Mouse (Mus musculus) left cerebral cortex, adult 9 months (tissue): ENCODE results near the gene Pxk.

Experiments
- DNase-seq, 2 experiments: peaks; one replicate each; pipeline ENCODE4 v3.0.0; 2022; ENCODE audit warnings: low spot score in 2 of 2

The Pxk gene

DNA sequence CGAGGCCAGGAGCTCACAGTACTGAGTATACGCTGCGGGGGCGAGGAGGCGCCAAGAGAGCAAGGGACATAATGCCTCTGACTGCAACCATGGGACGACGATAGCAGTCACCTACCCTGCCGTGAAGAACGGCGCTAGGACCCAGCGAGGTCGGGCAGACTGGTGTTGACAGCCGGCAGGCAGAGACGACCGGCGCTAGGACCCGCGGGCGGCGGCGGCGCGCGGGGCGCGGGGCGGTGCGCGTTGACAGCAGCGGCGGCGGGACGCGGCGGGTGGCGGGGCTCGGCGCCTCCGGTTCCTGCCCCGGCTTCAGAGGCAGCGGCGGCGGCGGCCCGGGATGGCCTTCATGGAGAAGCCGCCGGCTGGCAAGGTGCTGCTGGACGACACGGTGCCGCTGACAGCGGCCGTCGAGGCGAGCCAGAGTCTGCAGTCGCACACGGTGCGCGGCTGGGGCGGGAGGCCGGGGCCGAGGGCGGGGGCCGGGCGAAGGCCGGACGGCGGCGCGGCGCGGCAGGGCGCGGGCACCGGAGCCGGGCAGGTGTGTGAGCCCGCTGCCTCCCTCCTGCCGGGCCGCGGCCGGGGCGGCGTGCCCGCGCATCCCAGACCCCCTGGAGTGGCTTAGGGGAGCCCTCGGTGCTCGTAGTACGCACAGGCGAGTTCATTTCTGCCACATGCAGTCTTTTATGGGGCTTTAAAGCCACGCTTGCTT is at the start of gene Pxk:
TSS of gene Pxk (plus strand) at position 234 of the 709 bp plus-strand sequence.
- peak; percentile 52 to 90 for DNase-seq

DNA sequence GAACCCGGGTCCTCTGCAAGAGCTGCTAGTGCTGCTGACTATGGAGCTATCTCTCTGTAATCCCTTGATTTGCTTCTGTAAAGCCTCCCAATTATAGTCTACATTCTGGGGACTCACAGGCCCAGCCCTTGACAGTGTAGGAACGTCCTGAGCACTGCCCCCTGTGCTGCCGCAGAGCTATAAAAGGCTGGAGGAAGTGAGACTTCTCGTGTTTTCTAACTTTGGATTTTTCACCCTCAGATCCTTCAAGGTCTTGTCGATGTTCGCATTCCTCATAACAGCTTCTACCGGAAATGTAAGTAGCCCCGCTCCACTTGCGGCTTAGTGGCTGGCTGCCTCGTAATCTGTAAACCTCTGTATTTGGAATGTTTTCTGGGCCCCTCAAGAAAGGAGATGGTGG is 48.7 kb upstream of the Pxk start:
- DNase-seq, result no peak

DNA sequence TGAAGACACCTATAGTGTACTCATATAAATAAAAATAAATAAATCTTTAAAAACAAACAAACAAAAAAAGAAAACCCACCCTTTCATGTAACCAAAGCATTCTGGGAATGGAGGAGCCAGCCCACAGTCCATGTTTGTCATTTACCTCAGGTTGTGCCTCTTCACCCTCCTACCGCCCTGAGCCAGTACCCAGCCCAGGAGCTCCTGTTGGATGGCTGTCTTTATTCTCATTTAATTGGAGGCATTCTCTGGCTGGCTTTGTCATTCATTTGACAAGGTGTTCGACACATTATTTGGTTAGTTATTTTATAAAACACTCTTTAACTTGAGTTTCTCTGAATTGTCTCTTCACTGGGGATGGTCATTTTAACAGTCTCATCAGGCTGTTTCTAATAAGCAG is 46.1 kb upstream of the Pxk start:
- DNase-seq, result no peak

DNA sequence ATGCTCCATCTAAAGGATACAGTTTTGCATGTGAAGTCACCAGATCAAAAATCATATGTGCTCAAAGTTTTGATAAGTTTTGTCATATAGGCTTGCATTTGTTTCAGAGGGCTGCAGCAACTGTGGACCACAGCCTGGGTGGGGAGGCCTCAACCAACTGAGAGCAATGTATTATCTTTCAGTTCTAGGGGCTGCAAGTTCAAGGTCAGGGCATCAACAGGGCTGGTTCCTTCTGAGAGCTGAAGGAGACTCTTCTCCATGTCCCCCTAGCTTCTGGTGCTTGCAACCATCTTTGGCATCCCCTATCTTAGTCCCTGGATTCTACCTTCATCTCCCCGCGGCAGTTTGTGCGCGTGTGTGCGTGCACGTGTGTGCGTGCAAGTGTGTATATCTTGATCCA is 45.4 kb upstream of the Pxk start:
- no peak for DNase-seq

DNA sequence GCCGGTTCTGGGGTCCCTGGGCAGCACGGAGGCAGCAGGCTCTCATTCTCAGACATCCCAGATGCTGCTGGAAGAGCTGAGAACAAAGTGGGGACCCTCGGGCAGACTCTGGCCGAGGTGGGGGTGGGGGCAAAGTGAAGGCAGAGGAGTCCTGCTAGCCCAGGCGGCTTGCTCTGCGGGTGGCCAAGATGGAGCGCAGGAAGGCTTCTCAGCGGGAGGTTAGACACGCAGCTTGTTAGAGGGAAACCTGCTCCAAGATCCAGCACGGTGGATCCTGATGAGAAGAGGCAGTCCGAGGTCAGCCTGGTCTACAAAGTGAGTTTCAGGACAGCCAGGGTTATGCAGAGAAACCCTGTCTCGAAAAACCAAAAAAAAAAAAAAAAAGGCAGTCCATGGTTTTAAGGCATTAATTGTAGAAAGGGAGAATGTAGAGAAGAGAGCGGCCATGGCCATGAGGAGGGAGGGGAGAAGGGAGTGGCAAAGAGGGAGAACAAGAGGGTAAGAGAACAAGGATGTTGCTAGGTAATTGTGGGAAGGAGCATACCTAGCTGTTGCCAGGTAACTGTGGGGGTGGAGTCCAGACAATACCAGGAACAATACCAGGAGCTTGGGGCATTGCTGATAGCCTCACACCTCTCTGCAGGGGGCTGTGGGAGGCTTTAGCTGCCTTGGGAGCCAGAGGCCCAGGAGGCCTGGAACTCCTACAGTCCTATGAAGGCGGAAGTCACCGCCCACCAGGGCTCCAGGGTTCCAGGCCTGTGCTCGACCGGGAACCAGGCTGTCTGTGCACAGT is 43.5 kb upstream of the Pxk start:
- DNase-seq, result no peak

DNA sequence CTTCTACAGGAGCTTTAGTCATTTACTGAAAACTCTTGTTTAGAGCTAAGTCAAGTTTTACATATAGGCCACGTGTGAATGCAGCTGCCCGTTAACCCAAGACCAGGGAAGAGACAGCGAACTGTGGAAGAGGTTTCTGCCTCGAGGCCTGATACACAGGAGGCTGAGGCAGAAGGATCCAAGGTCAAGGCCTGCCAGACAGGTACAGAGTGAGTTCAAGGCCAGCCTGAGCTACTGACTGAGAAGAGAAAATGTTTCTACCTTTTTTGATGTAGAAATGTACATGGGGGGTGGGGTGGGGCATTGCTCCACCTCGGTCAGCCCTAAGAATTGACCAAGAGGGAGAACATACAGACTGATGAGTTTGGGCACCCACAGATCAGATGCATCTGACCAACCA is 41.9 kb upstream of the Pxk start:
- DNase-seq, result no peak

DNA sequence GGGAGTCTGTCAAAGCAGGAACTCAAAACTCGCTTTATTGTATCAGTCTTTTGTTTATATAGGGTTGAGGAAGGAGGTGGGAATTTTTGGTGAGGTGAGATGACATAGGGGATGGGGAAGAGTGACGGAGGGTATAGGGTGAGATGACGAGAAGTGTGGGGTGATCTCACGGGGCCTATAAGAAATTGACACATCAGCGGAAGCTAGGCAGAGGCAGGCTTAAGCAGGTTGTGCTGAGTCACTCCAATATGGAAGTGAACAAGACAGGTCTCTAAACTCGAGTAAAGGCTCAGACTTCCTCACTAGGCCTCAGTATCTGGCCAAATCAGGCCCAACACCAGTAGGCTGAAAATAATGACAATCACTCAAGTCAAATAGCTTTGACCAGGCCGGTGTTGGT is 38.1 kb upstream of the Pxk start:
- no peak for DNase-seq

DNA sequence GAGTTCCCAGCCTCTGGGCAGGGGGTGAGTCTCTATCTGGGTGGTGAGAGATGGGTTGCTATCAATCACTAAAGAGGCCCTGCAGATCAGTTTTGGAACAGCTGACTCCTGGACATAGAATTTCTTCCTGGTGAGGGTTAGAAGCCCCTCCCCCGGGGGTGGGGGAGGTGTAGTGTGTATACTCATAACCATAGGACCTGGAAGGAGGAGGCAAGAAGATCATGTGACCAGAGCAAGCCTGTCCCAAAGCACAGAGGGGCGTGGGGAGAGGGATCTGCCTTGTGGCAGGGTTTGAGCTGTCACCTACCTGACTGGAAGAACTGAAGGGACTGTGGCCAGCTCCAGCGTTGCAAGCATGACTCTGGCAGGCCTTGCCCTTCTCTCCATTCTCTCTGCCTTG is 35.9 kb upstream of the Pxk start:
- DNase-seq, result no peak

DNA sequence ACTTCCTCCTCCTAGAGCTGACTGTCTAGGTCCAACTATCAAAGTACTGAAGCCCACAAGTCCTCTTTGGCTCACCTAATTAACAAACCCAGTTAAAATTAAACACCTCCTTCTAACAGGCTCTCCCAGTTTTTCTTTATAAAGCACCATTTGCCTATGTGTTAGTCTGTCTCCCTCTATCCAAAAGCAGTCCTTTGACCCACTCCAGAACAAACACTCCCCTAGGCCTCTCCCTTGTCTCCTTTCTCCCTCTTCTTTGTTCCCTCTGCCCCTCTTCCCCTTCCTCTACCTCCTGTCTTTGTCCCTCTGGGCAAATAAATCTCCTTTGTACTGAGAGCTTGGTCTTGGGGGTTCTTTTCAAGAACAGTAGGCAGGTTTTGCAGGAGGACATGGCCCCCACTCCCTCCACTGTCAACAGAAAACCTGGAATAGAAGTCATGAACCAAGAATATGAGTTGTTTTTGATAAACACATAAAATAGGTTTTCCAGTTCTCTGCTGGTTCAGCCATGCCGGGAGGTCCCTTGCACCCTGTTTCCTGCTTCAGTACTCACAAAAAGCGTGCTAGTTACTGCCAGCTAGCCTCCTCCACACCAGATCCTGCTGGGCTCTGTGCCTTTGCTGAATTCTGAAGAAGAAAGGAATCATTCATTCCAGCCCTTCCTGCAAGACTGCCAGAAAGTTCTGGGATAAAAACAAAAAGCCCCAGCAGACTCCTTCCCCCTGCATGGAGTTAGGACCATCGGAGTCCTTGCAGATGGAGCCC is 35.3 kb upstream of the Pxk start:
- peak in 1 of 2 experiments; percentile 62 for DNase-seq

DNA sequence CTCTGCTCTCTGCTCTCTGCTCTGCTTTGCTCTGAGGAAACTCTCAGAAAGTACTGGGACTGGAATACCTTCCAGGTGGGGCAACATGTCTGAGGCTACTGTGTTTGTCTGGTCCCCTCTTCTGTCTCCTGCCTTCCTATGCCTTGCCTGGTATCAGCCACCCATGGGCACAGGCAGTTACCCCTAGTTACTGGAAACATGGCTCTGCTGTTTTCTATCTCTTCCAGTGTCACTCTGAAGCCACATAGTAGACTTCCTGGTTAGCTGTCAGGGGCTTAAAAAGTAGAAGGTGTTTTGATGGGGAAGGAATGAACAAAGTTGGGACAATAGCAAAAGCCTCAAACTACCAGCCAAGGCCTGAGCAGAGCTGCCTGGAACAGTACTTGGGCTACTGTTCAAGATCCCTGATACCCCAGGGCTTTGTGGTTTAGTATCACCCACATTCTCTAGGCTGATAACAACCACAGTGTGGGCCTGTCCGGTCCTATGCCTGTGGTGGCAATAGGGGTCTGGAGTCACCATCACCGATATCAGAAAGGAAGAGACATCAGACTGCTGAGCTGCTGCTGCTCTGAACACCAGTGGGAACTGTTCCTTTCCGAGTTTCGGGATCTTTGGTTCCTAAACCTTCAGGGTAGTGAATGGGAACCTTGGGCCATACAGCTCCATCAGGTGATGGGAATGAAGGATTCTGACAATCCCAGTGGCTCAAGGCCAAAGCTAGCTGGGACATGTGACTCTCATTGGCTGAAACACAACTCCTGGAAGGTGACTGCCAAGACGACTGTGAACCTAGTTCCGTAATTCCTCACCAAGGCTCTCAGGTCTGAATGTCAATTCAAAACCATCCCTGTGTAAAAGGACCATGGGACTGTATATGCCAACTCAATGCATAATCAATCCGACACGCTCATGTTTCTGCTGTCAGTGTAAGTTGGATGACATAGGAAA is 33.9 kb upstream of the Pxk start:
- no peak for DNase-seq

DNA sequence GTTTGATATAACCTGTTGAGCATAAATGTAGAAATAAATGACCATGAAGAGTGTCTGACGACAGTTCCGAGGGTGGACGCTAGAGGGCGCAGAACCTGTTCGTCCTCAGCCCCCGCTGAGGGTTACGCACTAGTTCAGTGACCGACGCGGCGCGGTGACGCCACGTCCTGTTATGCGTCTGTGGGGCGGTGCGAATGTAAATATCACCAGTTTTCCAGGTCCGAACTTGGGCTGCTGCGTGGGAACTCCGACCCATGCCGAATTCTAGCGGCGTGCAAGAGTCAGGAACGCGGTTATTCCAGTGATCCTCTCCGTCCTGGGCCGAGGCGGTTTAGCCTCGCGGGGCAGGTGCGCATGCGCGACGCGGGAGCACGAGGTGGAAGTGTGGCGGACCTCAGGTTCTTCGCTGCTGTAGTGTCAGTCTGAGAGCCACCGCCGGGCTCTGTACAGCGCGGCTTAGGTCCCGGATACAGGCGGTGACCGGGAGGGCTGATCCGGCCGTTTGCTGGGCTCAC is 17.8 kb upstream of the Pxk start, which contains the start of gene Rpp14:
TSS of gene Rpp14 (plus strand) at position 203 of the 515 bp plus-strand sequence.
- DNase-seq, result peak; percentile 88 to 97

DNA sequence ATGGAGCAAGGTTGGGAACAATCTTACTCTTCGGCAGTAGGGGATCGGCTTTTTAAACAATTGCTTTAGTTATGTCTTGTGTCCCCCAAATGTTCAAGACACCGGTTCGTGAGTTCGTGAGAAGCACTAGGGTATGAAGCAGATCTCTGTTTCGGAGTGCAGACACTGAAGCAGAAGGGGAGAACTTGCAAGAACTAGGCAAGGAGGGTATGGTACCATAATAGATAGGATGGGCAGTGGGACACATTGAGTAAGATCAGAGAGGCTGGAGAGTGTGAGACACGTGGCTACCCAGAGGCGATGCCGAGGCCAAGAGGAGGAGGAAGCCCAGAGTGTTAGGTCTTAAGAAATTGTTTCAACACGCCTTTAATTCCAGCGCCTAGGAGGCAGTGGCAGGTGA is 17.3 kb upstream of the Pxk start:
- DNase-seq, result no peak

DNA sequence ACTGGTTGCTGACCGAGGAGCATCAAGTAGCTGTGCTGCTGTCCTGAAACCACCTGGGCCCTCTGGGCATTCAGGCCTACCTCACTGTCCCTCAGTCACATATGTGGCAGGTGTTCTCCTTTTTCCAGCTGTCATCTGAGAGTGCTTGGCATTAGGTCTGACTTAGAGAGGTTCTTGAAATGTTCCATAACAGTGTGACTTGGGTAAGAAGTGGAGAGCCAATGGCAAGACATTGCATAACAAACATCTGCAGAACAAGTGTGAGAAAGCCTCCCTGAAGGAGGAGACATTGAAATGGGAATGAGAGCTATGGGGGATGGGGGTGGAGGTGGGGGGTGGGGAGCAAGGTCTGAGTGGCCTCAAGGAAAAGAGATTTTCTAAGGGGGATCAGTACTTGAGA is 15.1 kb upstream of the Pxk start:
- no peak for DNase-seq

DNA sequence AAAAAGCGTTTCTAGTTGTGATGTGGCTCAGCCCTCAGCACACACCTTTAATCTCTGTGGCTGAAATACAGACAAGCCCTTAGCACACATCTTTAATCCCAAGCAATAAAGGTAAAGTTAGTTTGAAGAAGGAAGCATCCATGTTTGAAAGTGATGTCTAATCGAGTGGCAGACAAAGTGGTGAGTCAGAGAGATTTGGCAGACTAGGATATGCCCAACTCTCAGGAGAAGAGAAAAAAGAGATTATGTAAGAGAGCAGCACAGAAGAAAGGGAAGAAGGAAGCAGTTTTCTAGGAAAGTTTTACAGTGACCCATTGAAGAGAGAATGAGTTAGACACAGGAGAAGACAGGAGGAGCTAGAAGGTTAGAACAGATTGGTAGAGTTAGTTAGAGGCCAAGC is 9.0 kb upstream of the Pxk start:
- no peak for DNase-seq

DNA sequence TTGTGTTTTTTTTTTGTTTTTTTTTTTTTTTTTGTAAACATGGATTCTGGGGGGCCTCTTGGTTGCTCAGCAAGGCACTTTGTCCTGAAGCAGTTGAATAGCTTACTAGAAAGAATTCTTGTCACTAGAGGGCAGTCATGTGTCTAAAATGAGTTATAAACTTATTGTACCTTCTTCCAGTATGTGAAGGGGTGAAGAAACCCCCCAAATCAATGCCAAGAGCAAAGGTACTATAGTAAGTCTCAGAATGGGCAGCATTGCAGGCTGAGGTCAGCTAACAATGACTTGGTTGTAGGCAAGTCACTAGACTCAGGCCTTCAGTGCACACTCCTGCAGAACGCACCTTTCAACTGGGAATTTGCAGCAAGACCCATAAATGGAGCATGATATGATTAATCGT is 5.4 kb upstream of the Pxk start:
- DNase-seq, result no peak

DNA sequence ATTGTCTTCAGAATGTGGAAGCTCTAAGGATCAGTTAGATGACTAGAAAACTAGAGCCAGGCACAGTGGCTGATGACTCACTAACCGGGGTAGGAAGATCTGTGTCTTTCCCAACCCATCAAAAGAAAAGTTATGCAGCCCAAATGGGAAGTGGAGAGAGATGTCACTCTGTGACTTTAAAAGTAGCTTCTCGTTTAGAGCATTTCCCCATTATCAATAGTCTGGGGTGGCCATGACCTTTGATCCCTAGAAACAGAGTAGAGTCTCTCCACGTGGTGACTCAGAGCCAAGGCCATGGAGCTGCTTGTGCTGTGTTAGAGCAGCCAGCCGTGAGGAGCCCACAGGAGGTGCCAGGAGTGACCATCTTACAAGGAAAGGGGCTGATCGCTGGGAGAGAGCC is 4.6 kb upstream of the Pxk start:
- no peak for DNase-seq

DNA sequence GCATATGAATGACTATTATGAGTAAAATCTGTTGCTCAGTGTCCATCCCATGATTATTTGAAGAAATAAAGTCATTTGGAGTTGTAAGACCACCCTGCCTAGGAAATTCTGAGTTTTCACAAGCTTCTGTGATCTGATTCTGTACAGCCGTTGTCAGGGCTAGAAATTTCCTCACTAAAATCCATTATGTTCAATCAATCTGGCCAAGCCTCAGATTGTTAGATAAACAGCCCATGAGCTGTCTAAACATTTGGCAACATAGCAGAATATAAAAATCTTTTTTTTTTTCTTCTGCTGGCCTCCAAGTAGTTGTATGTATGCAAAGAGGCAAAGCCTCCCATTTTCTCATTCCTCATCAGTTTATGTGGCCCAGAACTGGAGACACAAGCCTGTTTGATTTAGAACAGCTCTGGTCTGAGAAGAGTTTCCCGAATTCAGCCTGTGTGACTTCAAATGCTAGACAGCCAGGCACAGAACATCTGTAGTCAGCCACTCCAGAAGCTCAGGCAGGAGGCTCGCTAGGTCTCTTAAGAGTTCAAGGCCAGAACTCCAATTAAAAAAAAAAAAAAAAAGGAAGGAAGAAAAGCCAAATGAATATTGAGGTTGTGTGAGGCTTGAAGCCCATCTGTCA is 3.0 kb upstream of the Pxk start:
- DNase-seq, result no peak

DNA sequence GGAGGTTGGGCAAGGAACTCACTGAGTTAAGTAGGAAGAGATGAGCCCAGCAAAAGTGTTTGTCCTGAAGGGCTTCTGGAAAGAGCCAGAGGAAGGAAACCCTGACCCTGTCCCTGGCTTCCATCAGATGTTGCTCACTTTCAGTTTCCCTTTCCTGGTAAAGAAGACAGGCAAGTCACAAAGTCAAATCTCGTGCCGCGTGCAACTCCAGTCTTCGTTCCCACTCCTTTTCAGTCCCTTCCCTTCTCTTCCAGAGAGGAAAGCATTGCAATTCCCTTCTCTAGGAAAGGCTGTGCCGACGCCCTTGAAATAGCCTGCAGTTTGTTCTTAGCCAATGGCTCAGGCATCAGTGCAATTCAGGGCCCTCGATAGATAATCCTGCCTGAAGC is 2.5 kb upstream of the Pxk start:
- no peak for DNase-seq

DNA sequence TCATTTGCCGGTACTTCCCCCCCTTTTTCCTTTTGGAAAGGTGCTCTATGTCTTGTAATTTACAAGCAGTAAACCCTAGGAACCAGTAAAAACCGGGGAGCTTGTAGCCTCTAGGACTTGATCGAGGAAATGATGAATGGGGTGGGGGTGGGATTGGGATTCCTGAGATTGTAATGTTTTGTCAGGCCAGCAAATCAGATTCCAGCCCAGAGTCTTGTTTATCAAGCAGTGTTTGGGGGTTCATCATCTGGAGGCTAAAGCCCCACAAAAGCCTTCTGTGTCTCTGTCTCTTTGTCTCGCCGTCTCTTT is 630 bp downstream of the Pxk start:
- no peak for DNase-seq

DNA sequence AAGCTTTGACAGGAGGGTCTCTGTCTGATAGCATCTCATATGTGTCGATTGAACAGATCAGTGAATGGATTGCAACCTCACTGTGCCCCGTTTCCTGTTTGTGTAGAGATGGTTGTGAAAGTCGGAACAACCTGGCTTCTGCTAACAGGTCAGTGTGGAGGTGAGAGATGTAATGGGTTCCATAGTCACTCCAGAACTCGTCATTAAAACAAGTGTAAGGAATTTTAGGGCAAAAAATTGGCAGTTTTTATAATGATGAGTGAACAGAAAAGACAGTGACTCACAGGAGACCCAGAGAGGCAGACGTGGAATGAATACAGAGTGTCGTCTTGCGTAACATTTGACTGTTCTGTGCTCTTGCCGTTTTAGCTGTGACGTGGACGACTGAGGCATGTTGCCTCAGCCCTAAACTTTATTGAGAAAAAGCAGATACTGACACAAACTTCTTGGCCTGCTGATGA is 1.6 kb downstream of the Pxk start:
- peak in 1 of 2 experiments; percentile 28 for DNase-seq

DNA sequence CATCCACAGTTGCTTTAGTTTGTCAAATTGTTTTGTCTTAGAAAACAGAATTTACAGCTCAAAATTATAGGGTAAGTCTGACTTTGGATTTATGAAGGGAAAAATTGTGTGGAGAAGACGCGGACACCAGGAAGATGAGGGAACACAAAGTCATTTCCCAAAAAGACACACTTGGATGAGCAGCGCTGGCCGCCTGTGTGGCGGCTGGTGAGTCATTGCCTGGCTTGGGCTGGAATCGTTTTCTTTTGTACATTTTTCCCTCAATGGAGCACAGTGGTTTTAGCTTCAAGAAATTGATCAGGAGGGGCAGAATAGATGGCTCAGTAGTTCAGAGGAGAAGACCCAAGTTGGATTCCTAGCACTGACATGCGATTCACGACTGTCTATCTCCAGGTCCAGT is 3.9 kb downstream of the Pxk start:
- DNase-seq, result no peak
